Mouse (Mus musculus): ENCODE results near the gene A530032D15Rik.
"Not testable (repeated sequence)": the region's sequence is repeated elsewhere in the genome, so short reads cannot be mapped to it uniquely, and the experiment has no call there.

Gene A530032D15Rik

GRCm38 (mm10) chr1:85109753-85110152, at the start of gene A530032D15Rik:
Gene A530032D15Rik (minus strand): TSS chr1:85109853.
- not testable (repeated sequence) for DNase-seq (ENCODE audit: low spot score in 2 of 2)

- DNase-seq (ENCODE audit: low spot score in 2 of 2), result not testable (repeated sequence)
Measured at GRCm38 (mm10) chr1:85155151-85155550, 45.5 kb upstream of the A530032D15Rik start.

GRCm38 (mm10) chr1:85133671-85134070, 24.0 kb upstream of the A530032D15Rik start:
- not testable (repeated sequence) for DNase-seq (ENCODE audit: low spot score in 2 of 2)

GRCm38 (mm10) chr1:85121841-85122240, 12.2 kb upstream of the A530032D15Rik start:
- DNase-seq (ENCODE audit: low spot score in 2 of 2), result not testable (repeated sequence)

GRCm38 (mm10) chr1:85118341-85118740, 8.7 kb upstream of the A530032D15Rik start:
- DNase-seq (ENCODE audit: low spot score in 2 of 2), result not testable (repeated sequence)

GRCm38 (mm10) chr1:85117537-85117936, 7.9 kb upstream of the A530032D15Rik start:
- DNase-seq (ENCODE audit: low spot score in 2 of 2), result not testable (repeated sequence)

- peak; percentile 60 to 70 for DNase-seq (ENCODE audit: low spot score in 2 of 2)
Measured at GRCm38 (mm10) chr1:85114666-85115402, 5.2 kb upstream of the A530032D15Rik start.

- not testable (repeated sequence) for DNase-seq (ENCODE audit: low spot score in 2 of 2)
Measured at GRCm38 (mm10) chr1:85114078-85114477, 4.4 kb upstream of the A530032D15Rik start.

- not testable (repeated sequence) for DNase-seq (ENCODE audit: low spot score in 2 of 2)
Measured at GRCm38 (mm10) chr1:85112889-85113288, 3.2 kb upstream of the A530032D15Rik start.

- DNase-seq (ENCODE audit: low spot score in 2 of 2), result not testable (repeated sequence)
Measured at GRCm38 (mm10) chr1:85112266-85112665, 2.6 kb upstream of the A530032D15Rik start.

GRCm38 (mm10) chr1:85111572-85111971, 1.9 kb upstream of the A530032D15Rik start:
- not testable (repeated sequence) for DNase-seq (ENCODE audit: low spot score in 2 of 2)

GRCm38 (mm10) chr1:85110876-85111275, 1.2 kb upstream of the A530032D15Rik start:
- not testable (repeated sequence) for DNase-seq (ENCODE audit: low spot score in 2 of 2)

- not testable (repeated sequence) for DNase-seq (ENCODE audit: low spot score in 2 of 2)
Measured at GRCm38 (mm10) chr1:85106013-85106412, 3.6 kb downstream of the A530032D15Rik start.

GRCm38 (mm10) chr1:85105336-85105735, 4.3 kb downstream of the A530032D15Rik start:
- not testable (repeated sequence) for DNase-seq (ENCODE audit: low spot score in 2 of 2)

- DNase-seq (ENCODE audit: low spot score in 2 of 2), result not testable (repeated sequence)
Measured at GRCm38 (mm10) chr1:85101754-85102153, 7.9 kb downstream of the A530032D15Rik start.

- not testable (repeated sequence) for DNase-seq (ENCODE audit: low spot score in 2 of 2)
Measured at GRCm38 (mm10) chr1:85099864-85100263, 9.8 kb downstream of the A530032D15Rik start, which contains the start of gene Gm10553. Gene Gm10553 (plus strand): TSS chr1:85100164.

GRCm38 (mm10) chr1:85099081-85099480, 10.6 kb downstream of the A530032D15Rik start:
- DNase-seq (ENCODE audit: low spot score in 2 of 2), result not testable (repeated sequence)

- not testable (repeated sequence) for DNase-seq (ENCODE audit: low spot score in 2 of 2)
Measured at GRCm38 (mm10) chr1:85093011-85093572, 16.6 kb downstream of the A530032D15Rik start.

GRCm38 (mm10) chr1:85092169-85092568, 17.5 kb downstream of the A530032D15Rik start:
- not testable (repeated sequence) for DNase-seq (ENCODE audit: low spot score in 2 of 2)

GRCm38 (mm10) chr1:85086211-85086610, 23.4 kb downstream of the A530032D15Rik start:
- not testable (repeated sequence) for DNase-seq (ENCODE audit: low spot score in 2 of 2)

- DNase-seq (ENCODE audit: low spot score in 2 of 2), result not testable (repeated sequence)
Measured at GRCm38 (mm10) chr1:85084803-85085202, 24.9 kb downstream of the A530032D15Rik start.

- DNase-seq (ENCODE audit: low spot score in 2 of 2), result not testable (repeated sequence)
Measured at GRCm38 (mm10) chr1:85073099-85073498, 36.6 kb downstream of the A530032D15Rik start.

- not testable (repeated sequence) for DNase-seq (ENCODE audit: low spot score in 2 of 2)
Measured at GRCm38 (mm10) chr1:85071690-85072089, 38.0 kb downstream of the A530032D15Rik start.
